Mouse (Mus musculus): ENCODE measurements around the gene Eps8l3. TPM values are rescaled to one million over a fixed set of nuclear protein-coding genes. Genes with fewer than 3 reads are reported as not detected.
"Not testable (repeated sequence)": the region's sequence is repeated elsewhere in the genome, so short reads cannot be mapped to it uniquely, and the experiment has no call there.

Gene Eps8l3
- total RNA-seq, 4 experiments from 2014 or later = not detected

DNA sequence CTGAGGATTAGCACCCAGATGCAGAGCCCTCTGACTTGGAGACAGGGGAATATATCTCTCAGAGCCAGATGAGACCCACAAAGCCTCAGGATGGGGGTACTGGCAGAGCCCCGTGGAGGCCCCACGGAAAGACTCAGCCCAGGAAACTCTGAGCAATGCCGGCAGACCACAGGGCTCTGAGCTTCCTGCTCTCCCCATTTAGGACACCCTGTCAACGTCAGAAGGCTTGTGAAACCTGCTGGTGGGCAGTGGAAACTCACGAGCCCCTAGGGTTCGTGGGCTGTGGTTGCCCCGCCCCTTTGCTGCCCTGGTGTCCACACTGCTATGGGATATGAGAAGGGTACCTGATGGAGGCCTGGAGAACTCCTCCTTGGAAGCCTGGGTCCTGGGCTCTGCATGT, 24.2 kb upstream of the Eps8l3 start:
- no peak for DNase-seq (ENCODE audit: low spot score in 2 of 2)

DNA sequence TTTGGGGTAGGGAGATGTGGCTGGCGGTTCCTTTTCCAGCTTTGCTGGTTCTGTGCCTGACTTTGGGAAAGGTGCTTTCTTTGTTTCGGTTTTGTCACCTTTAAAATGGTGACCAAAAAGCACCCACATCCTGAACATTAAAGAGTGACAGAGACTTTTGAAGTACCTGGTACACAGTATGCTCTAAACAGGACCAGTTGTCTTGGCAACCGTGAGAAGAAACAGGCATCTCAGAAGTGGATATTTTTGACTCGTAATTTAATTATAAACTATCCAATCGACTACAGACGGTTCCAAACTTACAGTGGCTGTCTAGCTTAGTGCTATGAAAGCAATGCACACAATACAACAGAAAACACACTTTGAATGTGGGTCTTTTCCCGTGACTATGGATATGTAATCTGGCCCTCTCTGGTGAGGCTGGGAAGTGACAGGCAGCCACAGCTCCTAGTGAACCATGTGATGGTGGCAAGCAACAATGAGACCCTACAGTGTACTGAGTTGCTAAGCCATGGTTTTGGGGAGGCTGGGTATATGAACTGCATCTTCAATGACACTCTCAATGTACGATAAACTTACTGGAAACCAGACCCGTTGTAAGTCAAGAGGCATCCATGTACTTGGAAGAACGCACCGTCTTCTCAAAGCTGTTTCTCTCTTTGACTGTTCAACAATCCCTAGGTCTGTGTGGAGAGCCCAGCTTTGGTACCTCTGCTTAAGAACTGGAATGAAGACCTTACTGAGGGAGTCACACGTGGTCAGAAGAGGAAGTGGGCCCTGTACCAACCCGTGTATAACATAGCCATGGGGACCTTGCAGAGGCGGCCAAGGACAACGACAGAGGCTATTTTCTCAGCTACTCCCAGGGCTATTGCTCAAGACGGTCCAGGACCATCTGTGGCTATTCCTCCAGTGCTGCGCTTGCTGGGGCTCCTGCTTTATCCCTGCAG, 23.5 kb upstream of the Eps8l3 start:
- no peak for DNase-seq (ENCODE audit: low spot score in 2 of 2)

DNA sequence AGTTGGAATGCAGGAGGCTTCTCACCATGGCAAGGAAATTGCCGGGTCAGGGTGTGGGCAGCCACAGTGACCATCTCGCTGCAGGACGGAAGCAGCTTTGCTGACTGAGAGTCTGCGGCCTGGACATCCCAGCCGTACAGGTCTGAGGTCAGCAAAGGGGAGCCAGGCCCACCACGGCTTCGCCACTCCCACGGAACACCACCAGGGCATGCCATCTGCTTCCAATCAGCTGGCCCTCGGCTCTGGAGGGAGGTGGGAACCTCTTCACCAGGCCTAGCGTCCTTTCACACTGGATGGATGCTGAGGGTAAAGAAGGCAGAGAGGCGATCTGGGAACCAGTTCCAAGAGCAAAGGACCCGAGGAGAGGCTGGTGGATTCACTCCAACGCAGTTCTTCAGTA, 21.7 kb upstream of the Eps8l3 start:
- DNase-seq (ENCODE audit: low spot score in 2 of 2) = no peak

DNA sequence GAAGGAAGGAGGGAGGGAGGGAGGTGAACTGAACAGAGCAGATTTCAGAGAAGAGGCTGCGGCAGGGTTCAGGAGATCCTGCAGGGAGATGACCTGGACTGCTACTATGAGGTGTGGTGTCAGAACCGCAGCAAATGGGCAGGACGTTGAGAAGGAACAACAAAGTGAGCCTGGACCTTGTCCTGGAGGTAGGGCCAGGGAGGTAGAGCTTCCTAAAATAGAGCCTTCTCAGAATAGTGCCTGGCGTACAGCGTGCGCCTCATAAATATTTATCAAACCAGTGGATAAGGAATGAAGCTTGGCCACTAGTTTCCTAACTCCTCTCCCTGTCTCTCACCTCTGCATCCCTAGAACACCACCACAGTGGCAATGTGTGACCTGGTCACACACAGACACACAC, 19.4 kb upstream of the Eps8l3 start:
- DNase-seq (ENCODE audit: low spot score in 2 of 2) = no peak

DNA sequence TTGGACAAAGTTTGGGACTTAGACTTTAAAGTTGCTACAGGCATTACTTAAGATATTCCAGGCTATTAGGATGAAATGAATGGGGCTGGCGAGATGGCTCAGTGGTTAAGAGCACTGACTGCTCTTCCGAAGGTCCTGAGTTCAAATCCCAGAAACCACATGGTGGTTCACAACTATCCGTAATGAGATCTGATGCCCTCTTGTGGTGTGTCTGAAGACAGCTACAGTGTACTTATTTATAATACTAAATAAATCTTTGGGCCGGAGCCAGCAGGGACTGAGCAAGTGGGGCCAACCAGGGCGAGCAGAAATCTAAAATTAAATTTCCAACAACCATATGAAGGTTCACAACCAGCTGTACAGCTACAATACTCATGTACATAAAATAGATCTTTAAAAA, 15.5 kb upstream of the Eps8l3 start:
- DNase-seq (ENCODE audit: low spot score in 2 of 2) = not testable (repeated sequence)

DNA sequence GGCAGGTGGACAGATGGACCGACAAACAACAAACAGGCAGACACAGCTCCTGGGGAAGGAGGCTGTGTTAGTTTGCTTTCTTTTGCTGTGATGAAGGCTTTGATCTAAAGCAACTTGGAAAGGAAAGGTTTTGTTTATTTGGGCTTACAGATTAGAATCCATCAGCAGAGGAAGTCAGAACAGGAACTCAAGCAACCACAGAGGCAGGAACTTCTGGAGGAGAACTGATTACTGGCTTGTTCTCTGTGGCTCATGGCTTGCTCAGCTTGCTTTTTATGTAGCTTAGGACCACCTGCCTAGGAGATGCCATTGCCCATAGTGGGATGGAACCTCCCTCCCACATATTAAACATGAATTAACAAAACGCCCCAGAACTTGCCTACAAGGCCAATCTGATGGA, 14.6 kb upstream of the Eps8l3 start:
- no peak for DNase-seq (ENCODE audit: low spot score in 2 of 2)

DNA sequence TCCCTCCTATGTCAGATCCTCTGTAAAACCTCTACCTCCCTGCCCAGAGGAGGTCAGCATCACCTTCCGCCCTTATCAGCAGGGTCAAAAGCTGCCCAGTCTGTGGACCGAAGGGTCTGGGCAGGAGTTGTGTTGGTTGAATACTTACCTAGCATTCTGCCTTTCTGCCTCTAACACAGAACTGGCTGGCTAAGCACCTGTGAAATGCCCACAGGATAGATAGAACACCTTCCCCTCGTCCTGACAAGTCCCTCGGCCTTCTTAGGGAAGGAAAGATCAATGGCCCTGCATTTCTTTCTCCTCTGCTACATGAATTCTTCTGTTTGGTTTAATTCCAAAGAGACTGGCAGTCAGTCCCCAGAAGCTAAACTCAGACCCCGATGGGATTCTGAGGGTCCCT, 13.6 kb upstream of the Eps8l3 start:
- DNase-seq (ENCODE audit: low spot score in 2 of 2) = no peak

DNA sequence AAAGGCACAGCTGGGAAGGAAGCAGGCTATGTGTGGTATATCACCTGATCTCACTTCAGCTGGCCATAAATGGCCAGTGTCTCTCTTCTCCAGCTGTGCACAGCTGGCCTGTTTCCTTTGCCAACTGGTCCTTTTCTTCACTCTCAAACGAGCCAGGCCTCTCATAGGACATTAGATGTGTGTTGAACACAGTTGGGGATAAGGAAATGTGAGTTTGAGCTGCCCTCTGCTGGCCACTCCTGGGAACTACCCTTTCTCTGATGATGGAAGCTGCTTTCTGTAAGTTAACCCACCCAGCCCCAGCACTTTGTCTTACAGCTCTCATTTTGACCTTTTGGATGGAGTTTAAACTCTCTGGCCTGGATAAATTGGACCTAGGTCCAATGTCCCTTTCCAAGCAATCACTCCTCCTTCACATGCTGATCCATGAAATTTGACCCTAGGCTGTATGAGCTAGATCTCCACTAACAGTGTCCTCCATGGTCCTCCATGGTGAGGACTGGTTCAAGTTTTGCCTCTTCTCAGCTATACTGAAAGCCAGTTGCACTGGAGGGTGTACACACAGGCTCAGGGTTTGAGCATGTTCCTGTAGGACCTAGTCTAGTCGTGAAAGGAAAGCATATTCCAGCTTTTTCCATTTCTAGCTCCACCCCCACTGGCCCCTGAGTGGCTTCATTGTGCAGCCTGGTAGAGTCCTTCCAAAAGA, 13.0 kb upstream of the Eps8l3 start:
- peak; percentile 87 to 88 for DNase-seq (ENCODE audit: low spot score in 2 of 2)

DNA sequence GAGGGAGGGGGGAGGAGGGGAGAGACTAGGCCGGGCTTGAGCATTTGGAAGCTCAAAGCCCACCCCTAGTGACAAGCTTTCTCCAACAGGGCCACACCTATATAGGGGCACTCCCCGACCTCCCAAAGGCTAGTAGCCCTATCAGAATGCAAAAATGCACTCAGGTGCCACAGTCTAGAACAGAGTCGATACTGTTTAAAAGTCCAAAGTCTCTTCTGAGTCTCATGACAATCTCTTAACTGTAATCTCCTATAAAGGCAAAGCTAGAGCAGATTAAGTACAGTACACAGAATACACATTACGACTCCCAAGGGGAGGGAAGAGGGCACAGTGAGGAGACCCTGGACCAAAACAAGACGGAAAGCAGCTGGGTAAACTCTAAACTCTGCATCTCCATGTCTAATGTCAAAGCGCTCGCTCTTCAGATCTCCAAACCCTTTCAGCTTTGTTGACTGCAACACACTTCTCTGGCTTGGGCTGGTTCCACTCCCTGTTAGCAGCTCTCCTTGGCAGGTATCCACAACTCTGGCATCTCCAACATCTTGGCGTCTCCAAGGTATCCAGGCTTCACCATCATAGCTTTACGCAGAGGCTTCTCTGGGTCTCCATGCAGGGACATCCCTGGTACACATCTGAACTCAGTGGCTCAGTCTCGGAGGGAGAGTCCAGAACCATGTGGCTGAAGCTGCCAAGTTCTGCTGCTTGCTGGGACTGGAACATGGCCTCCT, 11.5 kb upstream of the Eps8l3 start:
- no peak for DNase-seq (ENCODE audit: low spot score in 2 of 2)

DNA sequence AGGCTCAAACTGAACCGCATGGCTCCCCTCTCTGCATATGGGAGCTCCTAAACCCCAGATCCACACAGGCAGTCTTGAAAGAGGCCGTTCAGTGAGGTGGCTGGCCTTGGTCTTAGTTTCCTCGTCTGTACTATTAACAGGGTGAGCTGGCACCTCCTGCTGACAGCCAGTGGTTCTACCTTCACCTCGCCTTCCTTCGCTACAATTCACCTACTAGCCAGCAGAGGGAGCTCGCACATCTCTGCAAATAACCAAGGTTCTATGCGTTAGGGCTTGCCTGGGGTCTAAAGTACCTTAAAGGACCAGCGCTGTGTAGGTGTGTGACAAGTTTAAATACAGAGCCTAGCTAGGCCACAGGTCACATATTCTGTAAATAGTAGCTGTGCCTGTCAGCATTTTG, 9.9 kb upstream of the Eps8l3 start:
- DNase-seq (ENCODE audit: low spot score in 2 of 2) = peak; percentile 76 to 80

DNA sequence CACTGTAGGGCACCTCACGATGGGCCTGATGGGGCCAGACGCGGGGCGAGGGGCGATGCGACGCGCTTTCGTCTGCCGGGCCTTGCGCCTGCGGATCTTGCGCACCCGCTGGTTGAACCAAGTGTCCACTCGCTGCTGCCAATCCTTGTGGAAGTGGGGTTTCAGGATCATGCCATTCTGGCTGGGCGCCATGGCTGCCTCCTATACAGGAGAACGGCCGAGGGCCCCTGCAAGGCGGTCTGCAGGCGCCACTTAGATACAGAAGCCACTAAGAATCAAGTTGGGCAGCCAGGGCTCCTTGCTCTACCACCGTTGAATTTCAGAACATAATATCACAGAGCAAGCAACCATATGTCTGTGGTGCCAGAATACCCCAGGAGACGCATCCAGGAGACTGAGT, 8.6 kb upstream of the Eps8l3 start:
- no peak for DNase-seq (ENCODE audit: low spot score in 2 of 2)

DNA sequence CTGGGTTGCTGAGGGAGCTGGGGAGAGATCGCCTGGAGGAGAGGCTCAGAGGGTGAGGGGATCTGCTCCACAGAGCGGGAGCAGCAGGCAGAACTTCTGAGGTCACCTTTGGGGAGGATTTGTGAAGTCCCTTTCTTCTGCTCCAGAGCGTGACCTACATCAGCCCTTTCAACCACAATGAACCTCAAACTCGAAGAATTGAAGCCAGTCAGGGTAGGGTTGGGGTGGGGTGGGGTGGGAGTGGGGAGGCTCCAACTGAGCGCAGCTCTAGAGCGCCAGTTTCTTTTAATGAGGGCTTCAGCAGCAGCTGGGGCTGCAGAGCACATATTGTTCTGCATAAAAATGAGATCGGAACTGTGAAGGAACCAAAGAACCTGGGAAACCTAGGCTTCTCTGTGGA, 7.9 kb upstream of the Eps8l3 start:
- DNase-seq (ENCODE audit: low spot score in 2 of 2) = no peak

DNA sequence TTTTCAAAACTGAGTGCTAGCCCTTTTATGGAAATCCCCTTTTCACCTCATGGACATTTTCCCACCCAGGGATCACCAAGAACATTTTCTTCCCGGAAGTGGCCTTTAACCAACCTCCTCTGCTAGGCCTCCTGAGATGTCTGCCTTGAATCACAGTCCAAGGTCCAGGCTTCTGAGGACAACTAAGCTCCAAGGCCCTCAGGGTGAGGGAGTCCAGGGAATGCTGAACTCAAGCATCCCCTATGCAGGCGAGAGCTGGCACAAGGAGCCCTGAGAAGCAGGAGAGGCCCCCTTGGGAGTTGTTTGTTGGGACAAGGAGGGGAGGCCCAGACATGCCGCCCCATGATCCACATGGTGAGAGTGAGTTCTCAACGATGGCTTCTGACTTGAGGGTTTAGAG, 7.1 kb upstream of the Eps8l3 start:
- DNase-seq (ENCODE audit: low spot score in 2 of 2) = no peak

DNA sequence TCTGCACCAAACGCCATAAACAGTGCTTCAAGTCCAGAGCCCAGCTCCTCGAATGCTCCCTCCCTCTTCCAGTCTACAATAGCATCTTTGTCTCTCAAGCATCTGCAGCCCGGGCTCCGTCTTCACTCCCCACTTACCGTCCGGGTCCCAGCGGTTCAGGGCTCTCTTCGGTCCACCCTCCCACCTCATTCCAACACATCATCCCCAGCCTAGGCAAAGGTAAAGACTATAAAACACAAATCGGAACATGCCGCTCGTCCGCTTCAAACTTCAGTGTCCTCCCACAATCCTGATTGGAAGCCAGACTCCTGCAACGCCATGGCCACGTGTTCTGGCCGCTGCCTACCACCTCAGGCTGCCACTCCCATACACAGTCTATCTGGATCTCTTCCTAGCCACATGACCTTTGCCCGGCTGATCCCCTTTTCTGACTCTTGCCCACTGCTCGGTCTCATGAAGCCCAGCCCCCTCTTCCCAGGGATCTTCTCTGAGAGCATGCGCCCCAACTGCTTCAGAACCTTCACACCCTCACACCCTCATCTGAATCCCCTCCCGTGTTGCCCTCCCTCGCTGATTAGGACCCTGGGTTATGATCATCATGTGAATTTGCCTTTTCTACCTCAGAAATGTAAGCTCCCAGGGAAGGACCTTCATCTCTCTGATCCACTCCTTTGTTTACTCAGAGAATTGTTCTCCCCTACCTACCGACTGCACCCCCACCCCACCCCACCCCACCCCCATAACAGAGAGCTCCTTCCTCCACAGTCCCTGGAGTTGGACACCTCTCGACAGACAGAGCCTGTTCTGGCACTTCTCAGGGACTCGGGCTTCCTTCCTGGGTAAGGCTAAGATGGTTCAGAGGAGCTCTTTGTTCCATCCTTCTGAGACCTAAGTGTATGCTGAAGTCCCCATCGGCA, 3.4 kb upstream of the Eps8l3 start:
- no peak for DNase-seq (ENCODE audit: low spot score in 2 of 2)

DNA sequence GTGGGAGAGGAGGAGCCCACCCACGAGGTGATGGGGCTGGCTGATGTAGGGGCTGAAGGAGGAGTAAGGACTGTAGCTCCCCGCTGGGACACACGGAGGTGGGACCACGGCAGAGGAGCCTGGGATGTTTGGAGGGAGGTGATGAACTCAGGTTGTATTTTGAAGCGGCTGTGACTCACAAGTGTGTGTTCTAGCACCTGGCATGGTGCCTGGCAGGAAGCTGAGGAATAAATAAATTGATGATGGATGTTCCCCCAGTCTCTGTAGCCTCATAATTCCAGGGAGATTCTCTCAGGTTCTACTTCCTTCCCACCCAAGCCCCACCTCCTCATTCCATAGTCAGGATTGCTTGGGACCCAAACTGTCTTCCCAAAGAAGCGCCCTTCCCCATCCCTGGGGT, 1.8 kb upstream of the Eps8l3 start:
- DNase-seq (ENCODE audit: low spot score in 2 of 2) = no peak

DNA sequence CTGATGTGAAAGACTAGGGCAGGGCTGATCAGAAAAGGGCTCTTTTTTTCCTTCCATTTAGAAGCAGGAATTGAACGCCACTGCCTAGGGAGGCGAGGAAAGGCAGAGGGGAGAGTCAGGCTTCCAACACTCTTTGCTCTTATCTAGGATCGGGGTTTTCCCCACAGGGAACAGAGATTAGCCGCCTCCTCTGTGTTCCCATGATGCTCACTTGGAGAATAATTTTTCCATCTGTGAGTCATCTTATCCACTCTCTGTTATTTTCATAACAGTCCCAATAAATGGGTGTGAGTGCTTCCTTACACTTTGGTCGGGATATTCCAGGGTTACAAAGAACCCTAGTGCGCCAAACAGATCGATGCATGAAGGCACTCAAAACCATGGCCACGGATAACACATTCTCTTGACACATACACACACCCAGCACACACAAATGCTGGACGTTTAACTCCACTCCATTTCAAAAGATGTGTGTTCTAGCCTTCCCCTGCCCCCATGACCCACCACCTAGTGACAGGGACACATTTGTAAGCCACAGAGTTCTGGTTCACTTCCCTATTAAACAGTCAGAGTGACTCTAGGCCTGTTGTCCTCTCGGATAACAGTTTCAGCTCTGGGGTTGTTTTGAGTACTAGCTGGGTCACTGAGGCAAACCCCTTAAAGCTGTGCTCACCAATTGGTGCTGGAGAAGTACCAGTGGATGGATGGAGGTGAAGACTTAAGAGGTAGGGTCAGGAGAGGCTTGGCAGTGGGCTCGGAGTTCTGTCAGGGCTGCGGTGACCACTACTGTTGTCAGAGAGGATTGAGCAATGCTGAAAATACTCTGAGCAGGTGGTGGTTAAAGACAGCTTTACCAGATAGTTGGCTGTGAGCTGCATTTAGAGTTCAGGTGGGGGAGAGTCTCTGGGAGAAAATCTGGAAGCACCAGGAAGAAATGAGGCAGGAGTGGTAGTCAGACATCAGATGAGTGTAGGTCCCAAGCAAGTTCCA, 1.0 kb downstream of the Eps8l3 start:
- no peak for DNase-seq (ENCODE audit: low spot score in 2 of 2)

DNA sequence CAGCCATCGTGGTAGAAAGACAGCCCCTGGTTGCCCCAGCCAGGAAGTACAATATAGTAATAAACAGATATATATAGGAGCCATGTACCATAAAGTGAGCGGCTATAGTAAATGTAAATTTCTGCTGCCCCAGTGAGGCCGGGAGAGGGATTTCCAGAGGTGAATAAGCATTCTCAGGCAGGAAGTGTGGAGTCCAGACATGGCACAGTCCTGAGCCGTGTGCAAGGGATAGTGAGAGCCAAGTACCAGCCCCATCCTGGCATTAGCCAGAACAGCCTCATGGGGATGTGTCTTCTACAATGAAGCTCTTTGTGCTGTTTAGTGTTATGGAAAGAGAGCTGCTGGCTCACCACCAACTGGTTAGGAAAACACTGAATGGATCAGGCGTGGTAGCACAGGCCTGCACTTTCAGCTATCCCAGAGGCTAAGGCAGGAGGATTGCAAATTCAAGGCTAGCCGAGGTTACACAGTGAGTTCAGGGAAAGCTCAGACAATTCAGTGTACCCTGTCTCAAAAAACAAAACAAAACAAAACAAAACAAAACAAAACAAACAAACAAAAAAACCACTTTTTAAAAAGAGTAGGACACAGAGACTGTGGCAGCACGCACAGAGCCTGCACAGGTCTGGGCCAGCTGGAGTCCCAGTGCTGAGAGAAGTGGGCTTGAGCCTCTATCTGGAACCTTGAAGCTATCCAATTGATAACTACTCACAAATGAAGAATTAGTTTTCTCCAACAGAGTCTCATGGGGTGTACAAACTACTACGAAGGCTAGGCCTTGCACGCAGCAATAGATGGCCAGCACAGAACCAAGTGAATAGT, 10.9 kb downstream of the Eps8l3 start:
- no peak for DNase-seq (ENCODE audit: low spot score in 2 of 2)

DNA sequence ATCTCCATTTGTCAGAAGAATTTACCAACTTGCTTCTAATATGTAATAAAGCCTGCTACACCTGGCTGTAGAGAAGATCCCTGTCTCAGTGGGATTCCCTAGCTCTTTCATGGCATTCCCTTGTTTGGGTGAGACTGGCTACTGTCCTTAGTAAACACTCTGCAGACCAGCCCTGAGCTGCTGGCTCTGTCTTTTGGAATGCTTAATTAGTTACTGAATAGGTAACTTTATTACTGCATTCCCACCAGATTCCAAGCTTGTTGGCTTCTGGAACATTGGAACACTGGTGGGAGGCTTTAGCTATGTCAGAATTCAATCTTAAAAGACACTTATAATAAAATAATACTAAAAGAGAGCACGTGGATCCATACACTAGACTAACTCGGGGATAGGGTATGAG, 12.2 kb downstream of the Eps8l3 start:
- DNase-seq (ENCODE audit: low spot score in 2 of 2) = not testable (repeated sequence)

DNA sequence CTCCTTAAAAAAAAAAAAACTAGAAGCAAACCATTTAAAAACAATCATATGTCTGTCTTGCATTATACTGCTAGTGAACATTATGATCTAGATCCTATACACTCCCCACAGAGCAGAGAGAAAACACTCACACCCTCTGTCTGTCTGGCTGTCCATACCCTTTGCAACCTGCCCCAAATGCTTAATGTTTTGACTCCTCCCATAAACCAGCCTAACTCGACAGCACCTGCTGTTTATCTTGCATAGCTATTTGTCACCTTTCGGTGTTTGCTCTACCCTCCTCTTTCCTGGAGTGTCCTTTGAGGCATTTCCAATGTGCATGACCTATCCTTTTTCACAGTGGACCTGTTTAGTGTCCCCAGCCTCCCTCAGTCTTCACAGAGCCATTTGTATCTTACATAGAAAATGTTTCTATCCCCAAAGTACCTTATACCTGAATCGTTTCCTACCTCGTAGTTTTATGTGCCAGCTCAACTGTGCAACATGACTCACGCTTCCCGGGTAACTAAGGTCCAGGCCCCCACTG, 18.2 kb downstream of the Eps8l3 start:
- DNase-seq (ENCODE audit: low spot score in 2 of 2) = no peak

Measured in gastrocnemius, adult 8-10 months (tissue).